Mouse (Mus musculus) urinary bladder, adult 2 months (tissue): ENCODE results near the gene Ifitm2. TPM values are rescaled to one million over a fixed set of nuclear protein-coding genes. Genes with fewer than 3 reads are reported as not detected.

Experiments used
- DNase-seq: peaks from one replicate; pipeline ENCODE4 v3.0.0; 2022; ENCODE audit warnings: low spot score
- polyA plus RNA-seq: library from polyadenylated mRNA; depleted of rRNA; stranded (reverse); fragments of >200 nt; gene quantifications from 2 replicates; pipeline ENCODE4 v1.2.3, GENCODE M21; 2012

Gene Ifitm2
- polyA plus RNA-seq, 1 experiment = 924 TPM

DNA sequence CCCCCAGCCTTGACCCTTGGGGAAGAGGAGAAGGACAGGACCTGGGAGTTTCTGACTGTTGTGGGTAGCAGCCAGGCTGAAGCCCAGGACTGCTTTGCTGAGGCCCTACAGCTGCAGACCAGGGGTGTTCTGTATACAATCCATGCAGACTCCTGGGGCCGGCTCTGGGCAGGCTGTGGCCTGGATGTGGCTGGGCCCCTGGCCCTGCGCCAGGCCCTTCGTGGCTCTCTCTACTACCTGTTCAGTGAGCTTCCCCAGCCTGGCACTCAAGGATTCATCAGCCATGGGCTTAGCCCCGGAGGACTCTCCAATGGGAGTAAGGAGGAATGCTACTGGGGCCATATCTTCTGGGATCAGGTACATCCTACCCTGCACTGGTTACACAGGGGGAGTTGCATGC, 12.4 kb downstream of the Ifitm2 start:
- DNase-seq = no peak

DNA sequence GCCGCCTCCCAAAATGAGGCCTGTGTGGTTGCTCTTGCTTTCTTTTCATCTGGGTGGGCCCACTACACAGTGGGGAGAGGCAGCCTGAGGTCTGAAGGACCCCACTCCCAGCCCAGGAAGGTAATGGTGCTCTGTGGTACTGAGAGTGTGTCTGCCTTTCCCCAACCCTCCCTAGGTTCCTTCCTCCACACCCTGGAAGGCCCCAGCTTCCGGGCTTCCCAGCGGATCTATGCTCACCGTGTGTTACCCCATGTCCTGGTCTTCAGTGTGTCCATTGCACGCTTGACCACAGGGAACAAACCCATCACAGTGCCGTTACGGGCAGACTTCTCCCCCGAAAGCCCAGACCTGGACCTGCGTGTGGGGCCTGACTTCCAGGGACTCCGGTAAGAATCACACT, 13.0 kb downstream of the Ifitm2 start:
- no peak for DNase-seq

DNA sequence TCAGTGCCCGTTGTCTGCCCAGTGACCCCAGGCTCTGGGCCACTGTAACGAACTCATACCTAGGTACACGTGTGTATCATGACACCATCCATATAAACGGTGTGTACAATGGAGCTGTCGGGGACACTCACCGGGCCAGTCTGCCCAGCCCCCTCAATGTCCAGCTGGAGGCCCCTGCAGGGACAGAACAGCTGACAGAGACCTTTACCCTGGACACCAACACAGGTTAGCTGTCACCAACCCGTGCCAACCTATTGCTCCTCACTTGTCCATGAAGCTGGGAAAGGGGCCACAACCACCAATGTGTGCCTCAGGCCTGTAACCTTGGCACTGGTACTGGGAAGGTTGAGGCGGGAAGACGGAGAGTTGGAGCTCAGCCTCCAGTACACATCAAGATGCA, 13.4 kb downstream of the Ifitm2 start:
- no peak for DNase-seq

DNA sequence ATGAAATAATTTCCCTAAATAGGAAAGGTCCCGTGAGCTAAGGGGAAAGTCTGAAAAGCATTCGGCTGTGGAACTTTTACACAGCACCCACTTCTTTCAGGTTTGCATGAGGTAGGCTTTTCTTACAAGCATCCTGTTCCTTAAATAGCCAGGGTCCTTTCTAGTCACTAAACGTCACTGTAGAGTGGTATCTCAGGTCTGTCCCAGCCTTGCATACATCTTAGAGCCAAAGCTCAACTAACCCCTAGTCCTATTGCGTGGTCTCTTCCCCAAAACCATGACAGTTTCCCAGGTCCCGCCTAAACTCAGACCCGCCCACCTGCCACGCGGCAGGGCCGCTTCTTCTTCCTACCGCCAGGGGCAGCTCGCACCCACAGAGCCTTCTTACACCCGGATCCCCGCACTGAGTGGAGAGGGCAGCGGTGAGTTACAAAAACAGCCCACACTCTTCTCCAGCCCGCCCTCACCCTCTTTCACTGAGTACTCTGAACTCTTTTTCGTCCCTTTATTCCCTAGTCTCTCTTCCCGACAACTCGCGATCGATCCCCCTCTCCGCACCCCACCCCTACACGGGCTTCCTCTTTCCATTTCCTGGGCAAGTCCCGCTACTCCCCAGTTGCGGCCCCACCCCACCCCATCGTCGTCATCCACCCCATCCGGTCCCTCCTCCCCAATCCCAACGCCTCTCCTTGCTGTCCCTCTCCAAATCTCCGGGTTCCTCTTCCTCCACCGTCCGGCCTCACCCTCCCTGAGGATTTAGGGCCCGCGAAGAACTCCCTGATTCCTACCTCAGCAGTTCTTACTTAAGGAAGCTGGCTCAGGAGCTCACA, 14.3 kb downstream of the Ifitm2 start, which contains the start of gene Pgghg:
Gene Pgghg (plus strand): TSS at position 170 of the 830 bp plus-strand sequence.
- DNase-seq = peak; percentile 72

DNA sequence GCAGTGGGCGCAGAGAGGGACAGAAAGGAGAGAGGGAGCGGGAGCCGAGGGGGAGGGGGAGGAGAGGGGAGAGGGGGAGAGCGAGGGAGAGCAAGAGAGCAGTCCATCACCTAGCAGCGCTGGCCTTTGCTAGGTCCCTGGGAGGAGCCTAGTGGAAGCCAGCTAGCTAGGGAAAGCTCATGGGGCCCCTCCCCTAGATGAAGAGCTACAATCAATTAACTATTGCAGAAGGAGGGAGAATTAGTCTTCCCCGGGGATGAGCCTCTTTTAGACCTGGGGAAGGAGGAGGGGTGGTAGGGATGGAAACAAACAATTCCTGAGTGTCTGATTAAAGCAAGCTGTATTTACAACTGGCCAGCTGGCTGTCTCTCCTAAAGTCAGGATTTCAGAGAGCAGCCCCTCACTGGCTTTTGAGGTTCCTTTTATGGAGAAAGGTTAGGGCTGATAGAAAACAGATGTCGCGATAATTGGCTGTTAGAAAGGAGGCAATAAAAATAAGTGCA, 16.1 kb downstream of the Ifitm2 start:
- DNase-seq = no peak

DNA sequence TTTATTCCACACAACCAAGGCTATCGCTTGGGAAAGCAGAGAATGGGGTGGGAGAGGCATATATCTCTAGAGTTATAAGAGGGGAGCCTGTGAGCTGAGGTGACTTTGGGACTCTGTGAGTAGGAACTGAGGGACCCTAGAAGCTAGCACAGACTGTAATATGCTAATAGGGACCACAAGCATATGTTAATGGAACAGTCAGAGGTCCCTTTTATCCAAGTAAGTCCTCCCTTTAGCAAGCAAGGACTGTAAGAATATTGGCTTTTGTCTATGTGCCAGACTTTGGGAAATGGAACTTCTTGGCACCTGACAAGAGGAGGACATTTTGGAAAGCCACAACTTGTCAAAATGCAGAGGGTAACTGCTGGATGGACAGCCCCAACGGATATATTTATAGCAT, 16.9 kb downstream of the Ifitm2 start:
- no peak for DNase-seq

DNA sequence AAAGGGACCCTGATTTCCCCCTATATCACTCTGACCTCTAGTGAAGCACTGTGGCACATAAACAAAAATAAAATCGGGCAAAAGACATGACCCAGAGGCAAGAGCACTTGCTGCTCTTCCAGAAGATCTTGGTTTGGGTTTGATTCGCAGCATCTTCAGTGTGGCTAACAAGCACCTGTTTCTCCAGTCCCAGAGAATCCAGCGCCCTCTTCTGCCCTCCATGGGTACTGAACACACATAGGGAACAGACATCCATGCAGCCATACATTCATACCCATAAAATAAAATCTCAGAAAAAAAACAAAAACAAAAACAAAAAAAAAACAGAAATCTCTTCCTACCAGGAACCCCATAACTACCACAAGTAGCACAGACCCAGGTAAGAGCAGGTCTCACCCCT, 17.4 kb downstream of the Ifitm2 start:
- DNase-seq = no peak

DNA sequence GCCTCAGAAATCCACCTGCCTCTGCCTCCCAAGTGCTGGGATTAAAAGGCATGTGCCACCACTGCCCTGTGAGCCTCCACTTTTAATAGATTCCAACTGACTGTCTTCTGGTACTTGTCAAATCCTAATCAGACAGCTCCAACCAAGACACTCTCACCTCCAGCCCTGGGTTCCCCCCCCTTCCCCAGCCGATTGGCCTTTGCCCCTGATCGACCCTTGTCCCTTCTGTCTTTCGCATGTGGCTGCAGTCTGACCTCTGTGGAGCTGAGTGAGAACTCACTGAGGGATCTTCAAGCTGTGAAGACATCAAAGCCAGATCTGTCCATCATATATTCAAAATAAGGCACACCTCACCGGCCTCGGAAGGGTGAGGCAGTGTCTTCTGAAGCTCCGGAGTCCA, 28.6 kb downstream of the Ifitm2 start:
- DNase-seq = no peak

DNA sequence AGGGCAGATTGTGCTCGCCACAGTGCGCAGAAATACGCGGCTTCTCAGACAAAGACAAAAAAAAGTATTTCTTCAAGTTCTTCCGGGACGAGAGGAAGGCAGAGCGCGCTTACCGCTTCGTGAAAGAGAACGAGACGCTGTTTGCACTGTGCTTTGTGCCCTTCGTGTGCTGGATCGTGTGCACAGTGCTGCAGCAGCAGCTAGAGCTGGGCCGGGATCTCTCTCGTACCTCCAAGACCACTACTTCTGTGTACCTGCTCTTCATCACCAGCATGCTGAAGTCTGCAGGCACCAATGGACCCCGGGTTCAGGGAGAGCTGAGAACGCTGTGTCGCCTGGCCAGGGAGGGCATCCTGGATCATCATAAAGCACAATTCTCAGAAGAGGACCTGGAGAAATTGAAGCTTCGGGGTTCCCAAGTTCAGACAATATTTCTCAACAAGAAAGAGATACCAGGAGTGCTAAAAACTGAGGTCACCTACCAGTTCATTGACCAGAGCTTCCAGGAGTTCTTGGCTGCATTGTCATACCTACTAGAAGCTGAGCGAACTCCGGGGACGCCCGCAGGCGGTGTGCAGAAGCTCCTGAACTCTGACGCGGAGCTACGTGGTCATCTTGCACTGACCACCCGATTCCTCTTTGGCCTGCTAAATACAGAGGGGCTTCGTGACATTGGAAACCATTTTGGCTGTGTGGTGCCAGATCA, 32.6 kb downstream of the Ifitm2 start:
- no peak for DNase-seq

DNA sequence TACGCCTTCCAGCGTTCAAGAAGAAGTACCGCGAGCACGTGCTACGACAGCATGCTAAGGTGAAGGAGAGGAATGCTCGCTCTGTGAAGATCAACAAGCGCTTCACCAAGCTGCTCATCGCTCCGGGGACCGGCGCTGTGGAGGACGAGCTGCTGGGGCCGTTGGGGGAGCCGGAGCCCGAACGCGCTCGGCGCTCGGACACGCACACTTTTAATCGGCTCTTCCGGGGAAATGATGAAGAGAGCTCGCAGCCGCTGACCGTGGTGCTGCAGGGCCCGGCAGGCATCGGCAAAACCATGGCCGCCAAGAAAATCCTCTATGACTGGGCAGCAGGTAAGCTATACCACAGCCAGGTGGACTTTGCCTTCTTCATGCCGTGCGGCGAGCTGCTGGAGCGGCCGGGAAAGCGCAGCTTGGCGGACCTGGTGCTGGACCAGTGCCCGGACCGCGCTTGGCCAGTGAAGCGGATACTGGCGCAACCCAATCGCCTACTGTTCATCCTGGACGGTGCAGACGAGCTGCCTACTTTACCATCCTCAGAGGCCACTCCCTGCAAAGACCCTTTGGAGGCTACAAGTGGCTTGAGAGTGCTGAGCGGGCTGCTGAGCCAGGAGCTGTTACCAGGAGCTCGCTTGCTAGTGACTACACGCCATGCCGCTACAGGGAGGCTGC, 33.3 kb downstream of the Ifitm2 start:
- no peak for DNase-seq

DNA sequence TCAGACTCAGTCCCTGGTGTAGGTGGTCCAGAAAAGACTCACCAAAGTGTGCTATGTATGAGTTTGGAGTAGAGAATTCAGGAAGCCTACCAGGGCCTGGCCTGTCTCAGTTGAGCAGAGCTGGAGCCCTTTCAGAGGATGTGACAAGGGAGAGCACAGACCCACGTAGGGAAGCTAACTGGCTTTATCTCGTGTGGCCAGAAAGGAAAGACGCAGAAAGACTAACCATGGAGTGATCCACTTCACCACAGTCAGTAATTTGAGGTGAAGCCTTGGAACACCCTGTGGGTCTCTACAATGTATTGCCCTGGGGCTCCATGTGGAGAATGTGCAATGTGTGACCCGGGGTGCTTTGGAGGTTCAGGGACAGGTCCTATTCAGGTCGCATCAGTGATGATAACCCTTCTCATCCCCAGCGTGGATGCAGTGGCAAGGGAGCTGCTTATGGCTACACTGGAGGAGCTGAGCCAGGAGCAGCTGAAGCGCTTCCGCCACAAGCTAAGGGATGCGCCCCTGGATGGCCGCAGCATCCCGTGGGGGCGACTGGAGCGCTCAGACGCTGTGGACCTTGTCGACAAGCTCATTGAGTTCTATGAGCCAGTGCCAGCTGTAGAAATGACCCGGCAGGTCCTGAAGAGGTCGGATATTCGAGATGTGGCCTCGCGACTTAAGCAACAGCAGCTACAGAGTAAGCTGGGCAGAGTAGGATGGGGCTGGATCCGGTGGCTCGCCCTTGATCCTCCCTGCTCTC, 34.4 kb downstream of the Ifitm2 start:
- DNase-seq = no peak

DNA sequence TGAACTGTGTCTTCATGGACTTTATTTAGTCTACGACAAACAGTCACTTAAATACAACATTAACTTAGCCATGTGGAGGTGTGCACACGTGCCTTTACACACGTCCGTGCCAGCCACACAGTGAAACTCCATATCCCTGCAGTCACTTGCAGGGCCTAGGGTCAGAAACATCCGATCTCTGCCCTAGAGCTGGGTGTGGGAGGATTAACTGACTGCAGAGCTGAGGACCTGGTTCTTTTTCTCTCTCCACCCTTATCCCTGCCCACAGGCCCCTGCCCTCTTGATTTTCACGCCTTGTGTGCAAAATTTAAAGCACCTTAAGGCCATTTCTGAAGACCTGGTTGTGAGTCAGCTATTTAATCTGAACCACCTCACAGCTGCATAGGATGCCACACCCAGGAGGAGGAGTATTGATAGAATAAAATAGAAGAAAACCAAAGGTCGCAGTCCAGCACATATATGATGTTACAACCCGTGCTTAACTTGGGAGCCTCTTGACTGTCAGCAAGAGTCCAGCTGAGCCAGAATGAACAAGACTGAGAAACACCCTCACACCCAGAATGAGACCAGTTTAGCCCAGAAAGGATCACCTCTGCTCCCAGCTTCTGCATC, 35.3 kb downstream of the Ifitm2 start, which contains the start of gene Nlrp6:
Gene Nlrp6 (plus strand): TSS at position 485 of the 612 bp plus-strand sequence.
- DNase-seq = no peak

DNA sequence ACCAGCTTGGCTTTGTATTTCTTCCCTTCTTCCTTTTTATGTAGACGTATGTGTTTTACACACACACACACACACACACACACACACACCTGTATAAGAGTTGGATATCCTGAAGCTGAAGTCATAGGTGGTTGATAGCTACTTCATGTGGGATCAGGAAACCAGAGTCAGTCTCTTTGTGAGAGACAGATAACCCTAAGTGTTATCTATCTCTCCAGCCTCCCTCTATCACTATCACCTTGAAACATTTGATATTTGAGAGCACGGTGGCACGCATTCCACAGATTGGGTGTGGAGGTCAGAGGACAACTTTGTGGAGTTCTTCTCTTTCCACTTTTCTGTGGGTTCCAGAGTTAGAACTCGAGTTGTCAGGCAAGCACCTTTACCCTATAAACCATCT, 35.9 kb downstream of the Ifitm2 start:
- no peak for DNase-seq

DNA sequence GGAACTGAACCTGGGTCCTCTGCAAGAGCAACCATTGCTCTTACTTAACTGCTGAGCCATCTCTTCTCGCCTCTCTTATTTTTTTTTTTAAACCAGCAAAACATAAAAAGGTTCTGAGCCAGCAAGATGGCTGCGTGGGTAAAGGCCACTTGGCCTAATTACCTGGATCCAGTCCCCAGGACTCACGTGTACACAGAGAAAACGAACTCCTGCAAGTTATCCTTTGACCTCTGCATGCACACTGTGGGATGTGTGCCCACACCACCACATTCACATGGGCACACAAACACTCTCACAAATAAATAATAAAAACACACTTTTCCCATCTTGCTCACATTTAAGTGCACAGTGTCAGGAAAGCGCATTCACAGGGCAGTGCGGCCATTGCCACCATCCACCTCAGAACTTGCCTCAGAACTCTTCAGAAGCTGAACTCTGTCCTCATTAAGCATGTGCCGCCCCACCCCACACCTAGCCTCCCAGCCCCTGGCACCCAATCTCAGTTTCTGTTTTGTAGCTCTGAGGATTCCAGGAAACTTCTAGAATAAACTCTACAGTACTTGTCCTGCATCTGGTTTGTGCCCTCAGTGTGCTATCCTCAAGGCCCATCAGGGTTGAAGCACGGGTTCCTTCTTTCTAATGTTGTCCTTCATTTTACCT, 41.6 kb downstream of the Ifitm2 start:
- no peak for DNase-seq

DNA sequence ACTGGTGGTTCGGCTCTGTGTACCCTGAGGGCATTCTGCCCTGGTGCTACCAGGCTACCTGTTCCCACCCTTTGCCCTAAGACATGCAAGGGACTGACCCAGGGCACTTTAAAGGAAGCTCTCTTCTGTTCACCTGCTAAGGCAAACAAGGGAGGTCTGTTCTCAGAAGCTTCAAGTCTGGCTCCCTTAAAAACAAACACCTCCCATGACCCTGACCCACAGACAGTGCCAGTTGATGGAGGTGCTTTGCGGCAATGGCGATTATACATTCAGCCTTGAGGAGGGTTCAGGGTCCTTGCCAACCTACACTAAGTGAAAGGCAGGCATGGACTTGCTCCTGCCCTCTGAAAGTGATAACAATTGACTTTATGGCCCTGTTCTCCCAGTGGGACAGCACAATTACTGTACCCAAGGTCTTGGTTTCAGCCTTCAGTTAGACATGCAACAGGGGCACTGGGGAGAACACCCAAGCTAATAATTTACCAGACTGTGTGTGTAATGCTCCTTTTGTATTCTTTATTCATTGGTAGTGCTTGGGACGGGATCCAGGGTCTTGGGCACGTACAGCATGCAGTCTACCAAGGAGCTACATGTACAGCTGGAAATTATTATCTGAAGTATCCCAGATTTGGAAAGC, 42.8 kb downstream of the Ifitm2 start:
- DNase-seq = no peak

DNA sequence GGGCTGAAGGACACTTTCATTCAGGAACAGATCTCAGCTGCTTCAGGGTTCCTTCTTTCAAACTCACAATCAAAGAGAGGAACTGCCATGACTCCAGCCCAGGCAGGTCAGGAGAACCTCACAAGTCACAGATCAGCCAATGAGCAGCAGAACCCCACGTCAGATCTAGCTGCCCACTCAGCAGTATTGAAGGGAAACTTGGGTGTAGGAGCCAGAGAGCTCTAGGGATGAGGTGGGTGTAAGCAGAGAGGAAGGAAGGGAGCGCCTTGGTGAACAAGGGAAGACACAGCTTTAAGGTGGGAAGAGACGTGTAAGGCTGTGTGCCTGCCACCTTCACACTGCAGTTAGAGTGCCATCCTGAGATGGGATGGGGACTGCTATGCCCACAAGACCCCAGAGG, 43.5 kb downstream of the Ifitm2 start:
- no peak for DNase-seq

DNA sequence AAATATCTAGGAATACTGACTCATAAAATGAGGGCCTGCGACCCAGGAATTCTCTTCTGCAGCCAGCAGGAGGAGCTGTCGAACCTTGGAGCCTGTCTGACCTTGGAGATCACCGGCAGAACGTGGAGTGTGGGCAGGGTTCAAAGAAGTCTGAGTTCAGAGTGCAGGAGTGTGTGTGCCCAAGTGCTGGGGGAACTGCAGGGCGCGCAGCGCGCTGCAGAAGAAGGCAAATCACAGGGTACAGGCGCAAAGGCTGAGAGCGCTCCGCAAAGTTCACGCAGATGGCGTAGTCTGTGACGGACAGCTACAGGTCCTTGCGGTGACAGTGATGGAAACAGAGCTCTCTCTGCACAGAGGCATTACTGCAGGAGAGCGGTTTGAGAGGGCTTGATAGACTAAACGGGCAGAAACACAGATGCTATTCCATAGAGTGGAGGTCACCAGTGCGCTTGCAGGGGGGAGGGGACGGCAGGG, 47.1 kb downstream of the Ifitm2 start:
- peak; percentile 51 for DNase-seq

DNA sequence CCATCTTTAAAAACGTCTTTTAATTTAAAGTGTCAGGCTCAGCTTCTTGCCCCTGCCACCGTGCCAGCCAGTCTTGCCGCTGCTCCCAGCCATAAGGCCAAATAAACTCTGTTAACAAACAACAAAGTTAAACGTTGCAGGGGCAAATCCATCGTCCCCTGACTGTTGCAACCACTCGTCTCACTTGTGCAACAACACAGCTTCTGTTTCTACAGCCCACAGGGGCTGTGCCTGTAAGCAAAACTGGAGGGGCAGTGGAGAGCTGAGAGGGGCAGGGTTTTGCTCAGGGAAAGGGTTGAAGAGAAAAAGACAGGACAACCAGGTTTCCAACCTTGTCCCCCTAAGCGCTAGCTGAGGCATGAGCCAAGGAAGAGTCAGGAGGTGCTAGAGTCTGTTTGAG, 47.6 kb downstream of the Ifitm2 start:
- DNase-seq = no peak

DNA sequence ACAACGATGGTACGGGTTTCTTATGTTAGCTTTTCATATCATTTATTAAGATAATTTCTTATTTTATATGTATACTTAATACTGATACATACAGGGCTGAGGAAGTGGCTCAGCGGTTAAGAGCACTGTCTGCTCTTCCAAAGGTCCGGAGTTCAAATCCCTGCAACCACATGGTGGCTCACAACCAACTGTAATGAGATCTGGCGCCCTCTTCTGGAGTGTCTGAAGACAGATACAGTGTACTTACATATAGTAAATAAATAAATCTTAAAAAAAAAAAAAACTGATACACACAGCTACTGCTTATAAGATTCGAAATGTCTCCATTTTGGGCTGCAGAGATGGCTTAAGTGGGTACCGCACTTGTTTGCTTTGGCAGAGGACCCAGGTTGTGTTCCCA, 48.1 kb downstream of the Ifitm2 start:
- DNase-seq = no peak

DNA sequence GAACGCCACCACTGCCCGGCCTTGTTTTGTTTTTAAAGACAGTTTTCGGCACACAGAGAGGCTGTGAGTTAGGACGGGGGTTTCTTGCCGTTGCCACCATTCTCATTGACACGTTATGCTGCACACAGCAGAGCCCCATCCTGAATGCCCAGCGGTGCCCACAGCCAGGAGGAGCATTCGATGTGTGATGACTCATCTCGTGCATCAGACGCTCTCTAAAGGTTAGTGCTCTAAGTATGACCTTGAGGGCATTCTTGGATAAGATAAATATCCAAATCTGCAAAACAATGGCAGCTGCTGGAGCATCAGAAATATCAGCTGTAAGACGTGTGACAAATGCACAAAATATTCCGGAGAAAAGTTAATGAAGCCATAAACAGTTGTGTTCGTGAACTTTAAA, 48.7 kb downstream of the Ifitm2 start:
- DNase-seq = no peak
